Mouse (Mus musculus) Patski (cell line): ENCODE data around the gene Cd68. TPM values are rescaled to one million over a fixed set of nuclear protein-coding genes. Genes with fewer than 3 reads are reported as not detected.
"Not testable (repeated sequence)": the region's sequence is repeated elsewhere in the genome, so short reads cannot be mapped to it uniquely, and the experiment has no call there.

Source experiments
- ATAC-seq: fragments of 100-300 bp; one replicate; pipeline ENCODE4 v1.8.0; 2021
- CTCF ChIA-PET: fragments of 350-600 bp; sonication (Branson Sonifier 250); formaldehyde crosslinking; loops from one replicate; lab custom pipeline; 2022; ENCODE audit warnings: inconsistent platforms; lab: Charles Lee
- POLR2A ChIA-PET: fragments of 350-600 bp; sonication (Branson Sonifier 250); formaldehyde crosslinking; loops from one replicate; lab custom pipeline; 2022; ENCODE audit warnings: antibody characterized with exemption, inconsistent platforms; lab: Charles Lee
- DNase-seq: peaks from one replicate; pipeline ENCODE4 v3.0.0-alpha.2; 2011; ENCODE audit warnings: low read depth, low spot score
- H3K27me3 ChIP-seq: fragments of 371-371 bp; one replicate; pipeline ENCODE4 v1.5.1; 2021
- CTCF ChIP-seq: fragments of 100-300 bp; IDR thresholded peaks from one replicate; pipeline ENCODE4 v1.5.1; 2021
- in situ Hi-C: fragments of 300-500 bp; cut with MboI; formaldehyde crosslinking; loops from 3 replicates; pipeline ENCODE4 v1.11.1; 2018; ENCODE audit warnings: low pct_unique_long_range_greater_than_20kb, mixed read lengths
- polyA plus RNA-seq: library from polyadenylated mRNA; unstranded; gene quantifications from one replicate; pipeline ENCODE4 v1.2.3, GENCODE M21; 2021

Cd68 gene
- polyA plus RNA-seq, 1 experiment from 2014 or later: 4.4 TPM

GRCm38 (mm10) chr11:69707873-69708381 lies 42.0 kb upstream of the Cd68 start:
- POLR2A ChIA-PET: interaction anchor here (0.6 kb wide), 1 partner anchor 383 kb away, joined by 5 read pairs; no protein-coding TSS in a partner anchor
- no peak for TF ChIP-seq CTCF
- ATAC-seq (no peak), DNase-seq (no peak)
- in situ Hi-C loops: no loop called here
- CTCF ChIA-PET: no interaction called here
- H3K27me3 ChIP-seq: no peaks in the 10 kb centered on the region

- TF ChIP-seq CTCF: no peak
- POLR2A ChIA-PET: no interaction called here
- in situ Hi-C loops: no loop called here
- DNase-seq (no peak), ATAC-seq (no peak)
- CTCF ChIA-PET: interaction anchor here (1.0 to 1.3 kb wide), 3 partner anchors 10 to 25 kb away, joined by 3 to 5 read pairs (median 4); partner anchors contain the start of gene Senp3
- no peaks in the 10 kb centered on the region for H3K27me3 ChIP-seq
Measured at GRCm38 (mm10) chr11:69707480-69707847, 41.5 kb upstream of the Cd68 start.

GRCm38 (mm10) chr11:69706775-69707479 lies 41.0 kb upstream of the Cd68 start:
- in situ Hi-C loops: no loop called here
- POLR2A ChIA-PET: interaction anchor here (0.6 to 1.3 kb wide), 2 partner anchors 13 to 70 kb away, joined by 7 to 8 read pairs; no protein-coding TSS in a partner anchor
- CTCF ChIA-PET: interaction anchor here (1.0 to 1.3 kb wide), 3 partner anchors 11 to 25 kb away, joined by 3 to 5 read pairs (median 4); partner anchors contain the start of gene Senp3
- ATAC-seq (peak; percentile 21), DNase-seq (no peak)
- no peak for TF ChIP-seq CTCF
- H3K27me3 ChIP-seq: no peaks in the 10 kb centered on the region

GRCm38 (mm10) chr11:69704613-69705010 lies 38.7 kb upstream of the Cd68 start:
- ATAC-seq: no peak
- no peaks in the 10 kb centered on the region for H3K27me3 ChIP-seq
- TF ChIP-seq CTCF: no peak
- in situ Hi-C loops: no loop called here
- POLR2A ChIA-PET: no interaction called here
- DNase-seq: no peak
- CTCF ChIA-PET: interaction anchor here (1.2 to 1.5 kb wide), 3 partner anchors 10 to 23 kb away, joined by 3 to 4 read pairs (median 3); partner anchors contain the start of gene Senp3

GRCm38 (mm10) chr11:69703814-69704612 lies 38.1 kb upstream of the Cd68 start:
- ChIA-PET CTCF (interaction anchor here (1.1 to 1.5 kb wide), 2 partner anchors 10 to 13 kb away, joined by 3 read pairs; no protein-coding TSS in a partner anchor), POLR2A (no interaction called here)
- in situ Hi-C loops: no loop called here
- DNase-seq (no peak), ATAC-seq (no peak)
- TF ChIP-seq CTCF: no peak
- no peaks in the 10 kb centered on the region for H3K27me3 ChIP-seq

GRCm38 (mm10) chr11:69703381-69703780 lies 37.4 kb upstream of the Cd68 start:
- H3K27me3 ChIP-seq, in situ Hi-C loops: not testable (repeated sequence)

GRCm38 (mm10) chr11:69702886-69703285 lies 36.9 kb upstream of the Cd68 start:
- DNase-seq, CTCF ChIA-PET, ATAC-seq, in situ Hi-C loops, H3K27me3 ChIP-seq, POLR2A ChIA-PET: not testable (repeated sequence)

More at GRCm38 (mm10) chr11:69703381-69703780, 37.4 kb upstream of the Cd68 start:
- DNase-seq, POLR2A ChIA-PET, ATAC-seq: not testable (repeated sequence)
- CTCF ChIA-PET: interaction anchor here (1.1 kb wide), 1 partner anchor 14 kb away, joined by 3 read pairs; no protein-coding TSS in a partner anchor

- CTCF ChIA-PET: no interaction called here
- POLR2A ChIA-PET: interaction anchor here (0.7 kb wide), 1 partner anchor 24 kb away, joined by 3 read pairs; no protein-coding TSS in a partner anchor
- ATAC-seq (no peak), DNase-seq (no peak)
- no peak for TF ChIP-seq CTCF
- H3K27me3 ChIP-seq: no peaks in the 10 kb centered on the region
- in situ Hi-C loops: no loop called here
Measured at GRCm38 (mm10) chr11:69699595-69699994, 33.6 kb upstream of the Cd68 start.

- in situ Hi-C loops: no loop called here
- ChIA-PET POLR2A (interaction anchor here (0.5 kb wide), 1 partner anchor 10 kb away, joined by 5 read pairs; no protein-coding TSS in a partner anchor), CTCF (no interaction called here)
- ATAC-seq (no peak), DNase-seq (no peak)
- no peaks in the 10 kb centered on the region for H3K27me3 ChIP-seq
- no peak for TF ChIP-seq CTCF
Measured at GRCm38 (mm10) chr11:69698574-69698973, 32.6 kb upstream of the Cd68 start.

- POLR2A ChIA-PET: no interaction called here
- no peaks in the 10 kb centered on the region for H3K27me3 ChIP-seq
- no peak for TF ChIP-seq CTCF
- DNase-seq (no peak), ATAC-seq (no peak)
- in situ Hi-C loops: no loop called here
- CTCF ChIA-PET: no interaction called here
Measured at GRCm38 (mm10) chr11:69697396-69697795, 31.4 kb upstream of the Cd68 start.
